In the genomic region with DNA sequence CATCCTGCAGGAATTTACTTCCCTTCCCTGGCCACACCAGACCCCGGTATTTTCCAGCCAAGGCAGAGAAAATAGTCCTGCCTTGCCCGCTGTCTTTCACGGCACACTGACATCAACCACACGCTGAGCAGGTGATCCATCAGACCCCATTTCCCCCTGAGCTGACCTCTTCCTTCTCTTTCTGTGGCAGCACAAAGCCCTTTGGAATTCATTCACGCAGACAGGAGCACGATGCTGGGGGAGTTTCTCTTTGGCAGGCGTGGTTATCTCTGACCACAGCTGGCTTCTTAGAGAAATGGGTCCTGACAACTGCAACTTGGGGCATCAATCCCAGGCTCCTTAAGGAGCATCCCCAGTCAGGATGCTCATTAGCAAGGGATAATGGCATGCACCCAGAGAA, we compare ENCODE assay signal across 16 mouse cellular contexts.
DNase-seq lines count a peak whose midpoint lies in the region; ATAC-seq and TF ChIP-seq lines count a peak whose summit lies in the region.
"Had no signal": no experiment of that assay in that cellular context is flagged by ENCODE, and none has a peak within 500 bp of the region (broad histone marks: within the 10 kb centered on the region; RNA-seq: fewer than 3 reads in every experiment).

No protein-coding gene starts in this region.

- 5% methylated on average over 7 of the region's 7 CpGs for WGBS in forebrain, postnatal 0 days
- 16% methylated on average over 7 of the region's 7 CpGs for WGBS in midbrain, embryonic 10.5 days
- WGBS in neural tube, embryonic 12.5 days = 2% methylated on average over 7 of the region's 7 CpGs
- 6% methylated on average over 7 of the region's 7 CpGs for WGBS in lung, adult 2 months

- H3K27me3 ChIP-seq in forebrain, postnatal 0 days (ENCODE audit: insufficient read depth, low read length) = no peaks in the 10 kb centered on the region
- no peaks in the 10 kb centered on the region; the same call in 1 of the 2 replicates for H3K27me3 ChIP-seq in midbrain, embryonic 10.5 days (ENCODE audit: low read depth, poor library complexity, severe bottlenecking)
- H3K27me3 ChIP-seq in neural tube, embryonic 12.5 days (replicated peaks) = no peaks in the 10 kb centered on the region
- H3K27me3 ChIP-seq: liver, embryonic 12.5 days; stomach, embryonic 15.5 days had no signal

- TF ChIP-seq CTCF in forebrain, postnatal 0 days (IDR thresholded peaks at IDR 0.05; ENCODE audit: low read depth) = no peak
- TF ChIP-seq CTCF in lung, adult 2 months (IDR thresholded peaks at IDR 0.05; ENCODE audit: insufficient read depth, low read length) = no peak

- no peak for TF ChIP-seq POLR2A in lung, adult 2 months (IDR thresholded peaks at IDR 0.05; ENCODE audit: borderline replicate concordance, extremely low read depth, low read depth, low read length)

- no peak overlapping the region for H3K27ac ChIP-seq in forebrain, postnatal 0 days (ENCODE audit: low read depth, low read length)
- H3K27ac ChIP-seq in midbrain, embryonic 10.5 days (replicated peaks) = no peak overlapping the region
- H3K27ac ChIP-seq in neural tube, embryonic 12.5 days = no peak overlapping the region
- H3K27ac ChIP-seq: embryonic facial prominence, embryonic 15.5 days; heart, embryonic 13.5 days; liver, embryonic 12.5 days; stomach, embryonic 15.5 days had no signal

- H3K36me3 ChIP-seq in forebrain, postnatal 0 days (ENCODE audit: insufficient read depth) = no peaks in the 10 kb centered on the region
- H3K36me3 ChIP-seq in midbrain, embryonic 10.5 days = no peaks in the 10 kb centered on the region
- H3K36me3 ChIP-seq in neural tube, embryonic 12.5 days = no peaks in the 10 kb centered on the region
- H3K36me3 ChIP-seq: embryonic facial prominence, embryonic 15.5 days; heart, embryonic 13.5 days; liver, embryonic 12.5 days; stomach, embryonic 15.5 days had no signal

- H3K4me2 ChIP-seq in forebrain, postnatal 0 days (ENCODE audit: low read depth) = peak overlapping the region; percentile 30
- H3K4me2 ChIP-seq in neural tube, embryonic 12.5 days (replicated peaks) = peak overlapping the region; percentile 46
- H3K4me2 ChIP-seq: embryonic facial prominence, embryonic 15.5 days; heart, embryonic 13.5 days; liver, embryonic 12.5 days; stomach, embryonic 15.5 days had no signal

- ATAC-seq in forebrain, postnatal 0 days = no peak
- ATAC-seq in neural tube, embryonic 12.5 days (ENCODE audit: low FRiP score, low read depth) = 0 out of 2 replicates have a peak, but pooled peaks have one; percentile 44
- ATAC-seq: liver, embryonic 12.5 days; lung, postnatal 0 days had no signal

- peaks cover 6% of the 10 kb centered on the region; the same call in 1 of the 2 replicates for H3K4me1 ChIP-seq in forebrain, postnatal 0 days (ENCODE audit: insufficient read depth)
- H3K4me1 ChIP-seq in midbrain, embryonic 10.5 days = peaks cover 12% of the 10 kb centered on the region
- peaks cover 10% of the 10 kb centered on the region for H3K4me1 ChIP-seq in neural tube, embryonic 12.5 days
- H3K4me1 ChIP-seq in lung, adult 2 months (ENCODE audit: control insufficient read depth, insufficient read depth, low read length) = no peaks in the 10 kb centered on the region
- H3K4me1 ChIP-seq: embryonic facial prominence, embryonic 15.5 days; heart, embryonic 13.5 days; liver, embryonic 12.5 days; stomach, embryonic 15.5 days had no signal

- H3K9me3 ChIP-seq in forebrain, postnatal 0 days (ENCODE audit: low read length) = no peaks in the 10 kb centered on the region
- H3K9me3 ChIP-seq in midbrain, embryonic 10.5 days (replicated peaks) = no peaks in the 10 kb centered on the region
- H3K9me3 ChIP-seq in neural tube, embryonic 12.5 days = no peaks in the 10 kb centered on the region
- H3K9me3 ChIP-seq: embryonic facial prominence, embryonic 15.5 days; heart, embryonic 13.5 days; liver, embryonic 12.5 days; stomach, embryonic 15.5 days had no signal

- H3K9ac ChIP-seq in forebrain, postnatal 0 days = no peak overlapping the region
- H3K9ac ChIP-seq in neural tube, embryonic 12.5 days = 0 out of 2 replicates have a peak overlapping the region, but pooled peaks have one; percentile 7
- H3K9ac ChIP-seq: embryonic facial prominence, embryonic 15.5 days; heart, embryonic 13.5 days; liver, embryonic 12.5 days; stomach, embryonic 15.5 days had no signal

- peak; percentile 11 for DNase-seq in embryo, embryonic 11.5 days (ENCODE audit: low read depth, low spot score)
- DNase-seq in forebrain, postnatal 0 days = no peak
- peak; percentile 19 for DNase-seq in midbrain, embryonic 10.5 days (ENCODE audit: low spot score)
- DNase-seq in natural killer cell, adult 2 months (ENCODE audit: low spot score in 2 of 2) = no peak
- no peak for DNase-seq in left cerebral cortex, adult 11 months (ENCODE audit: low spot score)
- DNase-seq in adrenal gland, adult (ENCODE audit: inconsistent age in 2 of 2, low spot score in 1 of 2) = no peak
- DNase-seq in lung, adult 2 months = no peak
- DNase-seq: cerebellum, adult 2 months; gastrocnemius, postnatal 36 days; thymus, postnatal 14 days had no signal

- no peak overlapping the region for H3K4me3 ChIP-seq in forebrain, postnatal 0 days (ENCODE audit: low read depth, low read length)
- H3K4me3 ChIP-seq in midbrain, embryonic 10.5 days = no peak overlapping the region
- no peak overlapping the region for H3K4me3 ChIP-seq in neural tube, embryonic 12.5 days
- no peak overlapping the region for H3K4me3 ChIP-seq in lung, adult 2 months (replicated peaks; ENCODE audit: extremely low read depth, low read depth, low read length)
- H3K4me3 ChIP-seq: embryonic facial prominence, embryonic 15.5 days; heart, embryonic 13.5 days; liver, embryonic 12.5 days; stomach, embryonic 15.5 days had no signal

Comparison
In these comparisons a context has a peak if more than half of its experiments do, and no peak if none do; other contexts are left out.
1. DNase-seq: peak in embryo, embryonic 11.5 days (single experiment) and midbrain, embryonic 10.5 days (single experiment); none in forebrain, postnatal 0 days (single experiment), natural killer cell, adult 2 months (0 of 2), left cerebral cortex, adult 11 months (single experiment), adrenal gland, adult (0 of 2) and lung, adult 2 months (single experiment).